Mouse (Mus musculus) bone marrow, adult 2 months (tissue): ENCODE data around the gene Trim63. TPM values are rescaled to one million over a fixed set of nuclear protein-coding genes. Genes with fewer than 3 reads are reported as not detected.
"Not testable (repeated sequence)": the region's sequence is repeated elsewhere in the genome, so short reads cannot be mapped to it uniquely, and the experiment has no call there.

ENCODE experiments used
- H3K27ac ChIP-seq: fragments of 200-500 bp; 2 replicates; pipeline ENCODE4 v1.5.1; 2012; ENCODE audit warnings: low read depth, mild to moderate bottlenecking, control low read depth, inconsistent platforms, low read length; ENCODE audit not compliant: control insufficient read depth, poor library complexity, insufficient read depth
- H3K4me1 ChIP-seq: fragments of 200-500 bp; 2 replicates; pipeline ENCODE4 v1.6.1; 2011; ENCODE audit warnings: low read length; ENCODE audit not compliant: control insufficient read depth, insufficient read depth
- H3K4me3 ChIP-seq: fragments of 200-500 bp; replicated peaks from 2 replicates; pipeline ENCODE3; 2011; ENCODE audit warnings: mild to moderate bottlenecking, low read depth, low read length, control low read depth; ENCODE audit not compliant: control insufficient read depth
- CTCF ChIP-seq: fragments of 200-500 bp; IDR thresholded peaks from 2 replicates; pipeline ENCODE4 v1.5.1; 2011; ENCODE audit warnings: low read length, control low read depth; ENCODE audit not compliant: control insufficient read depth, insufficient read depth
- POLR2A ChIP-seq: fragments of 200-500 bp; IDR thresholded peaks from 2 replicates; pipeline ENCODE4 v1.6.1; 2011; ENCODE audit warnings: low read depth, mild to moderate bottlenecking, control low read depth, low read length, borderline replicate concordance; ENCODE audit not compliant: control insufficient read depth
- WGBS: fragments of 180-500 bp; shearing (Covaris S2); methylation state at CpG from one replicate; pipeline ENCODE4 v1.1.7; 2018; 5-methylcytosine and 5-hydroxymethylcytosine counted together
- polyA plus RNA-seq: library from polyadenylated mRNA; stranded (reverse); fragments of >200 nt; gene quantifications from 2 replicates; pipeline ENCODE4 v1.2.4, GENCODE M21; 2011; ENCODE audit warnings: low replicate concordance; ENCODE audit not compliant: missing spikeins, insufficient read depth, insufficient read length

Trim63 gene
- polyA plus RNA-seq, 1 experiment = 1.1 TPM

DNA sequence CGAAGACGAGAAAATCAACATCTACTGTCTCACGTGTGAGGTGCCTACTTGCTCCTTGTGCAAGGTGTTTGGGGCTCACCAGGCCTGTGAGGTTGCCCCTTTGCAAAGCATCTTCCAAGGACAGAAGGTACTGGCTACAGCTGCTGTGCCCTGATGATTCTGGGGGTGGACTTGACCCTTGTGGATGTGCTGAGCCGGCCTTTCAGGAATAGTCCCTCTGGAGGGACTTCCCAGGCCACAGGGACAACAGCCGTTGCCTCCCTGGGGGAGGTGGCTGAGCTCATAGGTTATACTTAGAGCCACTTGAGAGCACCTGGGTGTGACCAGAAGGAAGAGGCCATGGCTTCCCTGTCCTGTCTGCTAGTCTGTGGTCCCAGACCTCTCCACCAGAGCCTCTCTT is 4.8 kb downstream of the Trim63 start:
- WGBS = 89% methylated on average over 5 of the region's 5 CpGs
- Histone ChIP-seq H3K27ac (no peak overlapping the region), H3K4me1 (no peaks in the 10 kb centered on the region), H3K4me3 (no peak overlapping the region)
- TF ChIP-seq POLR2A (no peak), CTCF (no peak)

DNA sequence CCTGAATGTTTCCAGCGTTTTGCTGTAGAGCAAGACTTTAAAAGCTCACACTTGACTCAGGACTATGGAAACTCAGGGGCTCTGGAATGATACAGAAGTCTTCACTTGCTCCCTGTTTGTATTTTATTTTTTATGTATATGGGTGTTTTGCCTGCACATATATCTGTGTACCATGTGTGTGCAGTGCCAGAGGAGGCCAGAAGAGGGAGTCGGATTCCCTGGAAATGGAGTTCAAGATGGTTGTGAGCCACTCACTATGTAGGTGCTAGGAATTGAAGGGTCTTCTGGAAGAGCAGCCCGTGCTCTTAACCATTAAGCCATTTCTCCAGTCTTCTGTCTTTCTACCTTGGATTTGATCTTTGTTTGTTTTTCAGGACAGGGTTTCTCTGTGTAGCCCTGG is 6.6 kb downstream of the Trim63 start:
- H3K4me1 ChIP-seq = no peaks in the 10 kb centered on the region
- H3K4me3 ChIP-seq = no peak overlapping the region
- TF ChIP-seq CTCF (no peak), POLR2A (no peak)
- no peak overlapping the region for H3K27ac ChIP-seq
- WGBS = 56% methylated on average over 3 of the region's 3 CpGs

DNA sequence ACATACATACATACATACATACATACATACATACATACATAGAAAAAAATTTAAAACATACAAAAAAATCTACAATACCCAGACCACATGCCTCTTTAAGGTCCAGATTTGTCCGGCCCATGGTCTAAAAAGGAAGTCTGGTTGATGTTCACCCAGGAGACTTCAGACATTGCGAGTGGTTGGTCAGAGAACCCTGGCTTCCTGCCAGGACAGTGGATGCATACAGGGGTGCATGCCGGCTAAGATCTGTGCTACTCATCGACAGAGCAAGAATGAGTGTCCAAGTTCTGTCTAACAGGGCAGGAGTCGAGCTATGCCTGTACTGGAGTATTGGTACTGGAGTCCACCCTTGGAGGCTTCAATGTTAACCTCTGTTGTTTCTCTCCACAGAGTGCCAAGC is 9.7 kb downstream of the Trim63 start:
- Histone ChIP-seq H3K4me3 (no peak overlapping the region), H3K27ac (no peak overlapping the region), H3K4me1 (no peaks in the 10 kb centered on the region)
- WGBS = 34% methylated on average over 5 of the region's 5 CpGs
- no peak for TF ChIP-seq CTCF
- no peak for TF ChIP-seq POLR2A

DNA sequence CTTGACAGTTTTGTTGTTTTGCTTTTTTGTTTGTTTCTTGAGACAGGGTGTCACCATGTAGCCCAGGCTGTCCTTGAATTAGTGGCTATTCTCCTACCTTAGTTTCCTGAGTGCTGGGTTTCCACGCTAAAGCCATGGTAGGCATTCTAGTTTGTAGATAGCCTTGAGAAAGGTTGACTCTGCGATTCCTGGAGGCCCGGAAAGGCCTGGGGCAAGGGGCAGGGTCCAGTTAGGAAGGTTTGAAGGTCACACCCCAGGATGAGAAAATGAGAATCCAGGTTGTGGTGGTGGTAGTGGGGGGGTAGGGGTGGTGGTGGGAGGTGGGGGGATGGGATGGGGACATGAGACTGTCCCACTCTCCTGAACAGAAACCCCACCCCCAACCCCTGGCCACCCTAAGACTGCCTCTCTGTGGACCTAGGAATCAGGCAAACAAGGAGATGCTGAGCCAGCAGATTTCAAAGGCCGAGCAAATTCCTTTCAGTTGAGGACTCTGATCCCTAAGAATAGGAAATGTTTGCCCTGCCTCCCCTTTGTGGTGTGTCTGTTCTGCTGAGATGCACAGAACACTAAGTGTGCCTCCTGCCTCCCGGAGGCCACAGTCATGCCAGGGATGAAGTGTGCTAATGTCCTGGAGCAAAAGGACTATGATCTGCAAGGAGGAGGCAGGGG is 12.1 kb downstream of the Trim63 start:
- Histone ChIP-seq H3K4me3 (no peak overlapping the region), H3K4me1 (no peaks in the 10 kb centered on the region), H3K27ac (no peak overlapping the region)
- 80% methylated on average over 5 of the region's 5 CpGs for WGBS
- TF ChIP-seq POLR2A (no peak), CTCF (no peak)

- 50% methylated on average over 8 of the region's 8 CpGs for WGBS
- TF ChIP-seq POLR2A (no peak), CTCF (no peak)
- Histone ChIP-seq H3K4me1 (no peaks in the 10 kb centered on the region), H3K4me3 (no peak overlapping the region), H3K27ac (no peak overlapping the region)
Observed at GRCm38 (mm10) chr4:134328151-134328550, 13.2 kb downstream of the Trim63 start.

DNA sequence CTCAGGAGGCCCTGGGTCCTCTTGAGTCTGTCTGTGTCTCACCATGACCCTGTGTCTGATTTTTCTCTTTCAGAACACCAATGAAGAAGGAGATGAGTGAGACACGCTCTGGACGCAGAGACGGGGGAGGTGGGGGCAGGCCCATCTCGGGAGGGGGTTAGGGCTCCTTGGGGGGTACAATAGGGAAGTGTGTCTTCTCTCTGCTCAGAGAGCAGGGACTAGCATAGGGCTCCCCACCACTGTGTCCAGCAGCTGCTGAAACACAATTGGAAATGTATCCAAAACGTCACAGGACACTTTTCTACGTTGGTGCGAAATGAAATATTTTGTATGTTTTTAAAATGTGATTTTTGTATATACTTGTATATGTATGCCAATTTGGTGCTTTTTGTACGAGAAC is 13.9 kb downstream of the Trim63 start:
- H3K4me3 ChIP-seq = no peak overlapping the region
- no peak overlapping the region for H3K27ac ChIP-seq
- TF ChIP-seq POLR2A (no peak), CTCF (no peak)
- 71% methylated on average over 8 of the region's 8 CpGs for WGBS
- no peaks in the 10 kb centered on the region for H3K4me1 ChIP-seq

- no peak for TF ChIP-seq CTCF
- no peak for TF ChIP-seq POLR2A
- no peak overlapping the region for H3K4me3 ChIP-seq
- H3K4me1 ChIP-seq = no peaks in the 10 kb centered on the region
- WGBS = 77% methylated on average over 5 of the region's 5 CpGs
- H3K27ac ChIP-seq = no peak overlapping the region
Observed at GRCm38 (mm10) chr4:134330281-134330680, 15.4 kb downstream of the Trim63 start.

GRCm38 (mm10) chr4:134341231-134341630 is 26.3 kb downstream of the Trim63 start:
- H3K4me1 ChIP-seq, H3K27ac ChIP-seq, H3K4me3 ChIP-seq: not testable (repeated sequence)
- WGBS = 79% methylated on average over 6 of the region's 6 CpGs

GRCm38 (mm10) chr4:134342213-134342779 is 27.4 kb downstream of the Trim63 start:
- no peak overlapping the region for H3K27ac ChIP-seq
- no peaks in the 10 kb centered on the region for H3K4me1 ChIP-seq
- no peak overlapping the region for H3K4me3 ChIP-seq
- WGBS = 8% methylated on average over 11 of the region's 11 CpGs
- TF ChIP-seq POLR2A (no peak), CTCF (no peak)
